Mouse (Mus musculus): ENCODE data around the gene Gm4450. TPM values are rescaled to one million over a fixed set of nuclear protein-coding genes. Genes with fewer than 3 reads are reported as not detected.

The Gm4450 gene
- total RNA-seq (2023): not detected

DNA sequence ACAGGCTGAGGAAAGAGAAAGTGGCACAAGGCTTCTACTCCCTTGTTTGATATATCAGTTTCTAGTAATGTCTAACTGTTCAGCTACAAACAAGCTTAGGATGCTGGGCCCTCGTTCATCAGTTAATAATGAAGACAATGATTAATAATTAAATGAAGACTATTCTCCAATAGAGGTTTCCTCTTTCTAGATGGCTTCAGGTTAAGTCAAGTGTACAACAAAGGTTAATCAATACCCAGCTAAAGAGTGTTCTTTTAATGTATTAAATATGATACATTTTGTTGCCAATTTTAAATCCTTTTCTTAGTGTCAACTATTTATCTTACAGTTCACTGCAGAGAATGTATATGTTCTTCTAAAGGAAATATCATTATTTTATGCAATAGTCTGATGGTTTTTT is at the start of gene Gm4450:
Gene Gm4450 (minus strand): TSS at position 101 of the 400 bp plus-strand sequence.

Other genes with a start within 250 kb of the Gm4450 start
- not detected for gene Reg4, start 235.0 kb downstream of the Gm4450 start, total RNA-seq (2023)
- gene Hmgcs2, start 176.7 kb downstream of the Gm4450 start, total RNA-seq (2023): not detected
- 68.2 TPM for gene Phgdh, start 117.1 kb downstream of the Gm4450 start, total RNA-seq (2023)
- gene Zfp697, start 74.7 kb downstream of the Gm4450 start, total RNA-seq (2023): not detected
- not detected for gene Hsd3b4, start 53.4 kb upstream of the Gm4450 start, total RNA-seq (2023)
- not detected for gene Gm10681, start 131.7 kb upstream of the Gm4450 start, total RNA-seq (2023)
- not detected for gene Hsd3b5, start 173.1 kb upstream of the Gm4450 start, total RNA-seq (2023)